Mouse (Mus musculus): Measurements from ENCODE around the gene Taf3. TPM values are rescaled to one million over a fixed set of nuclear protein-coding genes. Genes with fewer than 3 reads are reported as not detected.

Gene Taf3
- polyA plus RNA-seq, 1 experiment from 2014 or later, result 13.6 TPM

- Histone ChIP-seq H3K27me3 (ENCODE audit: insufficient read depth, poor library complexity, severe bottlenecking) (no peaks in the 10 kb centered on the region), H3K27ac (no peak overlapping the region), H3K4me3 (no peak overlapping the region), H3K9me3 (no peaks in the 10 kb centered on the region), H3K4me1 (replicated peaks) (no peaks in the 10 kb centered on the region; the same call in 1 of the 2 replicates), H3K36me3 (no peaks in the 10 kb centered on the region)
- no peak for DNase-seq (ENCODE audit: low spot score)
- 83% methylated on average over 8 of the region's 8 CpGs for WGBS
Measured at GRCm38 (mm10) chr2:10004960-10005621, 43.3 kb downstream of the Taf3 start.

GRCm38 (mm10) chr2:10003358-10003757 lies 45.0 kb downstream of the Taf3 start:
- WGBS, result 92% methylated on average over 5 of the region's 5 CpGs
- no peak for DNase-seq (ENCODE audit: low spot score)
- no peak overlapping the region for H3K4me3 ChIP-seq

GRCm38 (mm10) chr2:10001591-10001990 lies 46.8 kb downstream of the Taf3 start:
- H3K27me3 ChIP-seq (ENCODE audit: insufficient read depth, poor library complexity, severe bottlenecking), result no peaks in the 10 kb centered on the region
- H3K36me3 ChIP-seq, result no peaks in the 10 kb centered on the region
- 81% methylated on average over 2 of the region's 2 CpGs for WGBS
- H3K9me3 ChIP-seq, result no peaks in the 10 kb centered on the region
- H3K4me1 ChIP-seq (replicated peaks), result no peaks in the 10 kb centered on the region; the same call in 1 of the 2 replicates
- no peak overlapping the region for H3K27ac ChIP-seq
- no peak for DNase-seq (ENCODE audit: low spot score)
- no peak overlapping the region for H3K4me3 ChIP-seq

More at GRCm38 (mm10) chr2:10003358-10003757, 45.0 kb downstream of the Taf3 start:
- H3K4me1 ChIP-seq (replicated peaks), result no peaks in the 10 kb centered on the region; the same call in 1 of the 2 replicates
- no peaks in the 10 kb centered on the region for H3K36me3 ChIP-seq
- H3K27me3 ChIP-seq (ENCODE audit: insufficient read depth, poor library complexity, severe bottlenecking), result no peaks in the 10 kb centered on the region
- no peak overlapping the region for H3K27ac ChIP-seq
- no peaks in the 10 kb centered on the region for H3K9me3 ChIP-seq

- 85% methylated on average over 7 of the region's 7 CpGs for WGBS
- no peaks in the 10 kb centered on the region for H3K9me3 ChIP-seq
- DNase-seq (ENCODE audit: low spot score), result no peak
- no peak overlapping the region for H3K4me3 ChIP-seq
- no peak overlapping the region for H3K27ac ChIP-seq
- no peaks in the 10 kb centered on the region for H3K27me3 ChIP-seq (ENCODE audit: insufficient read depth, poor library complexity, severe bottlenecking)
- no peaks in the 10 kb centered on the region for H3K36me3 ChIP-seq
- peaks cover 5% of the 10 kb centered on the region; the same call in 1 of the 2 replicates for H3K4me1 ChIP-seq (replicated peaks)
Measured at GRCm38 (mm10) chr2:9997535-9997934, 50.9 kb downstream of the Taf3 start.

GRCm38 (mm10) chr2:9996111-9996510 lies 52.3 kb downstream of the Taf3 start:
- Histone ChIP-seq H3K9me3 (no peaks in the 10 kb centered on the region), H3K36me3 (no peaks in the 10 kb centered on the region), H3K4me3 (no peak overlapping the region), H3K4me1 (replicated peaks) (peaks cover 5% of the 10 kb centered on the region; the same call in 1 of the 2 replicates), H3K27me3 (ENCODE audit: insufficient read depth, poor library complexity, severe bottlenecking) (no peaks in the 10 kb centered on the region), H3K27ac (no peak overlapping the region)
- 87% methylated on average over 5 of the region's 5 CpGs for WGBS
- DNase-seq (ENCODE audit: low spot score), result no peak

GRCm38 (mm10) chr2:9990690-9991229 lies 57.6 kb downstream of the Taf3 start:
- Histone ChIP-seq H3K4me3 (no peak overlapping the region), H3K4me1 (replicated peaks) (peaks cover 8% of the 10 kb centered on the region), H3K27me3 (ENCODE audit: insufficient read depth, poor library complexity, severe bottlenecking) (no peaks in the 10 kb centered on the region), H3K27ac (no peak overlapping the region), H3K9me3 (no peaks in the 10 kb centered on the region), H3K36me3 (no peaks in the 10 kb centered on the region)
- no peak for DNase-seq (ENCODE audit: low spot score)
- WGBS, result 54% methylated on average over 4 of the region's 4 CpGs

- DNase-seq (ENCODE audit: low spot score), result no peak
- Histone ChIP-seq H3K27ac (no peak overlapping the region), H3K9me3 (no peaks in the 10 kb centered on the region)
Measured at GRCm38 (mm10) chr2:9989649-9990547, 58.5 kb downstream of the Taf3 start.

GRCm38 (mm10) chr2:9988290-9988689 lies 60.1 kb downstream of the Taf3 start:
- Histone ChIP-seq H3K4me1 (replicated peaks) (peaks cover 19% of the 10 kb centered on the region), H3K9me3 (no peaks in the 10 kb centered on the region), H3K27me3 (ENCODE audit: insufficient read depth, poor library complexity, severe bottlenecking) (no peaks in the 10 kb centered on the region), H3K36me3 (no peaks in the 10 kb centered on the region), H3K27ac (no peak overlapping the region), H3K4me3 (no peak overlapping the region)
- 90% methylated on average over 4 of the region's 4 CpGs for WGBS
- DNase-seq (ENCODE audit: low spot score), result no peak

More at GRCm38 (mm10) chr2:9989649-9990547, 58.5 kb downstream of the Taf3 start:
- peaks cover 12% of the 10 kb centered on the region for H3K4me1 ChIP-seq (replicated peaks)
- 74% methylated on average over 17 of the region's 17 CpGs for WGBS
- H3K4me3 ChIP-seq, result no peak overlapping the region
- no peaks in the 10 kb centered on the region for H3K36me3 ChIP-seq
- no peaks in the 10 kb centered on the region for H3K27me3 ChIP-seq (ENCODE audit: insufficient read depth, poor library complexity, severe bottlenecking)

- Histone ChIP-seq H3K9me3 (no peaks in the 10 kb centered on the region), H3K4me1 (replicated peaks) (peaks cover 27% of the 10 kb centered on the region), H3K27me3 (ENCODE audit: insufficient read depth, poor library complexity, severe bottlenecking) (no peaks in the 10 kb centered on the region), H3K4me3 (no peak overlapping the region; the same call in 1 of the 2 replicates), H3K27ac (peak overlapping the region; percentile 71), H3K36me3 (no peaks in the 10 kb centered on the region)
- DNase-seq (ENCODE audit: low spot score), result peak; percentile 29
- 4% methylated on average over 6 of the region's 6 CpGs for WGBS
Measured at GRCm38 (mm10) chr2:9985979-9986447, 62.4 kb downstream of the Taf3 start.

GRCm38 (mm10) chr2:9982446-9982845 lies 66.0 kb downstream of the Taf3 start:
- peaks cover 27% of the 10 kb centered on the region for H3K4me1 ChIP-seq (replicated peaks)
- WGBS, result 56% methylated on average over 5 of the region's 5 CpGs
- no peaks in the 10 kb centered on the region for H3K27me3 ChIP-seq (ENCODE audit: insufficient read depth, poor library complexity, severe bottlenecking)
- no peaks in the 10 kb centered on the region for H3K36me3 ChIP-seq
- DNase-seq (ENCODE audit: low spot score), result peak; percentile 14
- H3K4me3 ChIP-seq, result no peak overlapping the region
- H3K9me3 ChIP-seq, result no peaks in the 10 kb centered on the region
- H3K27ac ChIP-seq, result no peak overlapping the region

- Histone ChIP-seq H3K27ac (no peak overlapping the region), H3K36me3 (0 out of 2 replicates have a peak, but pooled peaks cover 3% of the 10 kb centered on the region), H3K4me3 (no peak overlapping the region), H3K4me1 (replicated peaks) (peaks cover 5% of the 10 kb centered on the region; the same call in 1 of the 2 replicates), H3K9me3 (no peaks in the 10 kb centered on the region), H3K27me3 (ENCODE audit: insufficient read depth, poor library complexity, severe bottlenecking) (no peaks in the 10 kb centered on the region)
- no peak for DNase-seq (ENCODE audit: low spot score)
- 91% methylated on average over 3 of the region's 3 CpGs for WGBS
Measured at GRCm38 (mm10) chr2:9971927-9972326, 76.5 kb downstream of the Taf3 start.

GRCm38 (mm10) chr2:9970579-9970978 lies 77.8 kb downstream of the Taf3 start:
- H3K27me3 ChIP-seq (ENCODE audit: insufficient read depth, poor library complexity, severe bottlenecking), result no peaks in the 10 kb centered on the region
- no peak overlapping the region for H3K27ac ChIP-seq
- 0 out of 2 replicates have a peak, but pooled peaks cover 3% of the 10 kb centered on the region for H3K36me3 ChIP-seq
- H3K4me3 ChIP-seq, result no peak overlapping the region
- no peak for DNase-seq (ENCODE audit: low spot score)
- no peaks in the 10 kb centered on the region for H3K9me3 ChIP-seq
- peaks cover 5% of the 10 kb centered on the region; the same call in 1 of the 2 replicates for H3K4me1 ChIP-seq (replicated peaks)
- 96% methylated on average over 3 of the region's 3 CpGs for WGBS

All from hindbrain, embryonic 10.5 days (tissue).